Mouse (Mus musculus) cerebellum, adult 8-10 months (tissue): ENCODE measurements around the gene Lmtk3.

Experiments used
- DNase-seq: peaks from one replicate; pipeline ENCODE4 v3.0.0; 2022

Gene Lmtk3

DNA sequence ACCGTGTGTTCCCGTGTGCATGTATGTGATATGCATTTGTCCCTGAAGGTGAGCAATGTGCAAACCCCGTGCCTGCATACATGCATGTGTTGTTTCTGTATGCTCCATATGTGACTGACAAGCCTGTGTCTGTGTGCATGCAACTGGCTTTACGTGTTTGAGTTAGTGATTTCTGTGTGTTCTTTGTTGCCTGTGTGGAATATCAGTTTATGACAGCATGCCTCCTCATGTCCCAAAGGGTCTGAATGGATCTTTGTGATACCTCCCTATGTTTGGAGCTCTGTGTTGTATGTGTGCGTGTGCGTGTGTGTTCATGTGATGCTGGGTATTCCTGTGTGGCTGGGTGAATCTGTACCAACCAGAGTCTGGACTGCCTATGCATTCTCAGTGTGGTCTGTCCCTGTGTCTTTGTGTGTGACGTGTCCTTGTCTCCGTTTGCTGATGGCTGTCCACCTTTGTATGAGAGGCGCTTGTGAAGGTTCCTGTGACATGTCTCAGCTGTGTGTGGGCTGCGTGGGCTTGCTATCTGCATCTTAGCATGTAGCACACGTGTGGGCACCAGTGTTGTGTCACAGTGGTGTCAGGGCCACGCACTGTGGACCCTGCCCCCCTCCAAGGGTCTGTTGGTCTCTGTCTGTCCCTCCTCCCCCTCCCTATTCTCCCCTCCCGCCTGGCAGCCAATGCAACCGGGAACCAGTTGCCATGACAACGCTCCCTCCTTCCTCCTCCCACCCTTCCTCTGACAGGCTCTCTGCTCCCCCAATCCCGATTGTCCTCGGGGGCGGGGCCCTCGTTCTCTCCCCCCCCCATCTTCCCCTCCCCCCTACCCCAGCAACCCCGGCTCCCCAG, 1.2 kb downstream of the Lmtk3 start, which contains the start of gene Sult2b1:
Gene Sult2b1, minus strand, starts transcription at position 146 of the 849 bp plus-strand sequence.
- DNase-seq: peak; percentile 88

GRCm38 (mm10) chr7:45785388-45786135, 2.0 kb downstream of the Lmtk3 start:
- DNase-seq: peak; percentile 72

- peak; percentile 69 for DNase-seq
Measured at GRCm38 (mm10) chr7:45786136-45786578, 2.6 kb downstream of the Lmtk3 start.

DNA sequence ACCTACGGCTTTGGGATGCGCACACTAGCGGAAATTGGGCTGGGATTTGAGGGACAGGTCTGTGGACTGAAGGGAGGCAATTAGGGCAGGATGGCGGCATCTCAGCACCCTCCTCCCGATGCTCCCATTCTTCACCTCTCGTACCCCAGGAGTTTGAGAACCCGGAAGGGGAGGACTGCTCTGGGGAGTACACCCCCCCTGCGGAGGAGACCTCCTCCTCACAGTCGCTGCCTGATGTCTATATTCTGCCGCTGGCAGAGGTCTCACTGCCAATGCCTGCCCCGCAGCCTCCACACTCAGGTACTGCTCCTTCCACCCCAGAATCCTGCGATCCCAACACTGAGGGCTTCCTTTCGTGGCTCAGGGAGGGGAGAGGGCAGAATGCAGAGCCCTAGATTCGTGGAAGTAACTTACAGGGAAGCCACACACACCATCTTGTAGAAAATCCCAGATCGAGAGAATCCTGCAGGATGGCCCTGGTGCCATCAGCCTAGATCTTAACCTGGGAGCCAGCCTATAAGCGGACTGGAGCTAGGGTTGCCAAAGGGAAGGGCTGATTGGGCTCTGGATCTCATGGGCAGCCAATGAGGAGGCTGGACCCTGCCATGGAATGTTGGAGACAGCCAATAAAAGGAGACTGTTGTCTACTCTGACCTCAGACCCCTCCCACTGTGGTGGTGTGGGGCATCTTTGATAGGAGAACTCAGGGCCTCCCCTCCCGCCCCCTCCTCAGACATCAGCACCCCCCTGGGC, 3.3 kb downstream of the Lmtk3 start:
- DNase-seq: peak; percentile 66

- DNase-seq: peak; percentile 32
Measured at GRCm38 (mm10) chr7:45787642-45788041, 4.1 kb downstream of the Lmtk3 start.

DNA sequence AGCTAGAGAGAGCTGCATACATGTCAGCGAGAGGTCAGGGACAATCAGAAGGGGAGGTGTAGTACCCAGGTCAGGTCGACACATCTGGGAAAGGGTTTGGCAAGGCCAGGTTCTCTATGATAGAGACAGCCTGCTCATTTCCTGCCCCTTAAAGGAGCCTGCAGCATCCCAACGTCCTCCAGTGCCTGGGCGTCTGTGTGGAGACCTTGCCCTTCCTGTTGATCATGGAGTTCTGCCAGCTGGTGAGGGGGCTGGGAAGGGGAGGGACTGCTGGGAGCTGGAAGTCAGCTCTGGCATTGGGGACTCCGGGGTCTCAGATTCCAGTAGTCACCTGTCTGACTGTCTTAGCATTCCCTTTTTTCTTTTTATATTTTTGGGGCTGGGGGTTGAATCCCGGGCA, 7.2 kb downstream of the Lmtk3 start:
- DNase-seq: peak; percentile 21

DNA sequence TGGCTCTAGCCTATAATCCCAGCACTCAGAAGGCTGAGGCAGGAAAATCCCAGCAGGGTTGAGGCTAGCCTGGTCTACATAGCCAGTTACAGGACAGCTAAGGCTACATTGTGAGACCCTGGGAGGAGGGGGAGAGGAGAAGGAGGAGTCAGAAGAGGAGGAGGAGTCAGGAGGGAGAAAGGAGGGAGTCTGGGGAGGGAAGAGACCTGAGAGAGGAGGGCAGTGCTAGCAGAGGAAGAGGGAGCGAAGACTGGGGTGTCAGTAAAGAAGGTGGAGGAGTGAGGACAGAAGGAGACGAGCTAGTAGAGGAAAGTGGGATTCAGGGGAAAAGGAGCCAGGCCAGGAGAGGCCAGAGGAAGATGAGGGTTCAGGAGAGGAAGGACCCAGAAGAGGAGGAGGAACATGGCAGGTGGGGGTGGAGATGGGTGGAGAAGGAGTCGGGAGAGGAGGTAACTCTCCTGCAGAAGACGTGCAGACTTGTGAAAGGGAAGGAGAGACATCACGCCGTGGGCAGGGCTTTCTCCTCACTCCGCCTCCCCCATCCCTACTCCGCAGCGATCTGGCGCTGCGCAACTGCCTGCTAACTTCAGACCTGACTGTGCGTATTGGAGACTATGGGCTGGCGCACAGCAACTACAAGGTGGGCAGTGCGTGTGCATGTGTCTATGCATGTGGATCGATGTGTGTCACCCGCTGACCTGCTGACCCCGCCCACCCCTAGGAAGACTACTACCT, 8.4 kb downstream of the Lmtk3 start:
- DNase-seq: no peak

DNA sequence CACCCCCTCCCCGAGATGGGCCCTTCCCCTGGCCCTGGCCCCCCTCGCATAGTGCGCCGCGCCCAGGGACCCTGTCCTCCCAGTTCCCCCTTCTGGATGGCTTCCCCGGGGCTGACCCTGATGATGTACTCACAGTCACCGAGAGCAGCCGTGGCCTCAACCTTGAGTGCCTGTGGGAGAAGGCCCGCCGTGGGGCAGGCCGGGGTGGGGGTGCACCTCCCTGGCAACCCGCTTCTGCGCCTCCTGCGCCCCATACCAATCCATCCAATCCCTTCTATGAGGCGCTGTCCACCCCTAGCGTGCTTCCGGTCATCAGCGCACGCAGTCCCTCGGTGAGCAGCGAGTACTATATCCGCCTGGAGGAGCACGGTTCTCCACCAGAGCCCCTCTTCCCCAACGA, 9.7 kb downstream of the Lmtk3 start:
- no peak for DNase-seq

DNA sequence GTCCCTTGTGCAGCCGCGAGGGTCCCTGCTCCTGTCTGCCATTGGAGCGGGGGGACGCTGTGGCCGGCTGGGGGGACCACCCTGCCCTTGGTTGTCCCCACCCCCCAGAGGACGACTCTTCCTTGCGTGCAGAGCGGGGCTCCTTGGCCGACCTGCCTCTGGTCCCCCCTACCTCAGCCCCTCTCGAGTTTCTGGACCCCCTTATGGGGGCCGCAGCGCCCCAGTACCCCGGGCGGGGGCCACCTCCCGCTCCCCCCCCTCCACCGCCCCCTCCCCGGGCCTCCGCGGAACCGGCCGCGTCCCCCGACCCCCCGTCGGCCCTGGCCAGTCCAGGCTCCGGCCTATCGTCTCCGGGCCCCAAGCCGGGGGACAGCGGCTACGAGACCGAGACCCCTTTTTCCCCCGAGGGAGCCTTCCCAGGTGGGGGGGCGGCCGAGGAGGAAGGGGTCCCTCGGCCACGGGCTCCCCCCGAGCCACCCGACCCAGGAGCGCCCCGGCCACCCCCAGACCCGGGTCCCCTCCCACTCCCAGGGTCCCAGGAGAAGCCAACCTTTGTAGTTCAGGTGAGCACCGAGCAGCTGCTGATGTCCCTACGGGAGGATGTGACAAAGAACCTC, 10.5 kb downstream of the Lmtk3 start:
- no peak for DNase-seq

- DNase-seq: no peak
Measured at GRCm38 (mm10) chr7:45794971-45795370, 11.4 kb downstream of the Lmtk3 start.

DNA sequence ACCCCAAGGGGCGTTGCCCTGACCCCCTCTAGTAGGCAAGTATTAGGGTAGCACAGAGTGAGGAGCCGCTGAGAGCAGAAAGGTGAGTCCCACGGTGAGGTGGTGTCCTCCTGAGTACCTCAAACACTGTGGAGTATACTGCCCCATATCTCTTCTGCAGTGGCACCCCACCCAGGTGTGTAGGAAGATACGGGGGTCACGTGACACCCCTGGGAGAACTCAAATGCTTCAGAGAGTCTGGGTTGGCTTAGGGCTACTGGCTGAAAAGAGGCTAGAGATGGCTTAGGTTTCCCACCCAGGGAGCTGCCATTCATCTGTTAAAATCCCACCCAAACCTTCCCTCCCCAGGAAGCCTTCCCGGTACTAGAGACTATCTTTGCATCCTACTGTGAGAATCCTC, 13.4 kb downstream of the Lmtk3 start:
- no peak for DNase-seq

- peak; percentile 27 for DNase-seq
Measured at GRCm38 (mm10) chr7:45797661-45798510, 14.3 kb downstream of the Lmtk3 start.

- DNase-seq: no peak
Measured at GRCm38 (mm10) chr7:45798511-45798836, 14.9 kb downstream of the Lmtk3 start.

DNA sequence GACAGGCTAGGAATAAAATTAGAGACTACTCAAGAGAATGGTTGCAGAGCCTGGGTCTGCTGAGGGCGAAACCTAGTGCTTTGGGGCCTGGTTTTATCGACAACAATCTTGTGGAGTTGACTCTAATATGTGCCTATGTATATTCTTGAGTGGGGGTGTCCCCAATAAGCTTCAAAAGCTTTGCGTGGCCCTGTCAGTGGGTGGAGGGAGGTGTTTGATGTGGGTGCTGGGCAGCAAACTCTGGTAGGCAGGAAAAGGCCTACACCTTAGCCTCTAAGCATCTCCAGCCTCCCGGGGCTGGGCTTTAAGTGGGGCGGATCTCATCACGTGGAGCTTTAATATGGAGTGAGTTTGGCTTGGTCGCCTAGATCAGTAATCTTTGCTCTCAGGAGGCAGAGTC, 15.4 kb downstream of the Lmtk3 start:
- DNase-seq: no peak

DNA sequence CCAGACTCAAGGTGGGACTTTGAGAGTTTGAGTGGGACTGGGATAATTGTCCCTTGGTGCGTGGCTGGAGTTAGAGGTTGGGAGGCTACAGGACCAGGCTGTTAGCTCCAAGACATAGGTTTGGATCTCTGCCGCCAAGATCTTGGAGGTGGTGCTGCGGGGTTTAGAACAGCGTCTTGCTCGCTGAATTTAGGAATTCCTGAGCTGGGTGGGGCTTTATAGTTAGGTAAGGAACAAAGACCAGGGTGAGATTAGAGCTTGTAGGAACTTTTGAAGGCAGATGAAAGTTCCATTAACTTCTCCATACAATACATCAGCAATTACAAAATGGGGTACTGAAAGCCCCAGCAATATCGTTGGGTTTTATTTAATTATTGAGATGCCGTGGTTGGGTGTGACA, 16.5 kb downstream of the Lmtk3 start:
- no peak for DNase-seq

DNA sequence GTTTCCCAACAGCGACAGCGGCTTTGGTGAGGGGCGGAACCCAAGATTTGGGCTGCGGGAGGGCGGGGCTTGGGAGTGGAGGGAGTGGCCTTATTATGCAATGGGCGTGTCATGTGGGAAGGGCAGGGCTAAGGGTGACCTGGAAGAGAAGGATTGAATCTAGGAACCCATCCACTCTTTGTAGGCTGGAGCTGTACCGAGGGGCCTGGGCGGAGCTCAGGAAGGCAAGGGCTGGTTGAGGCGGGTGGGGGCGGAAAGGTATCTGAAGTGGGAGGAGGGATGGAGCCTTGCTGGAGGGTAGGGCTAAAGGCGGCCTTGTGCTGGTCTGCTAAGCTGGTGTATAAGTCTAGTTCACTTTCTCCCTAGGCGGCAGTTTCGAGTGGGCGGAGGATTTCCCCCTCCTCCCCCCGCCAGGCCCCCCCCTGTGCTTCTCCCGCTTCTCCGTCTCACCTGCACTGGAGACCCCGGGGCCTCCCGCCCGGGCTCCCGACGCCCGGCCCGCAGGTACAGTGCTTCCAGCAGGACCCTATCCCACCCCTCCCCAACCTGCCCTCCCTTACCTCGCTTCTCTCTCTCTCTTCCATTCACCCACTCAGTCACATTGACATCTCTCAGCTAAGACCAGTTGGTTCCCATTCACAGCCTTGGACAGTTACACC, 17.1 kb downstream of the Lmtk3 start:
- DNase-seq: no peak

GRCm38 (mm10) chr7:45801348-45801747, 17.8 kb downstream of the Lmtk3 start:
- peak; percentile 94 for DNase-seq

- no peak for DNase-seq
Measured at GRCm38 (mm10) chr7:45802551-45802950, 19.0 kb downstream of the Lmtk3 start.

DNA sequence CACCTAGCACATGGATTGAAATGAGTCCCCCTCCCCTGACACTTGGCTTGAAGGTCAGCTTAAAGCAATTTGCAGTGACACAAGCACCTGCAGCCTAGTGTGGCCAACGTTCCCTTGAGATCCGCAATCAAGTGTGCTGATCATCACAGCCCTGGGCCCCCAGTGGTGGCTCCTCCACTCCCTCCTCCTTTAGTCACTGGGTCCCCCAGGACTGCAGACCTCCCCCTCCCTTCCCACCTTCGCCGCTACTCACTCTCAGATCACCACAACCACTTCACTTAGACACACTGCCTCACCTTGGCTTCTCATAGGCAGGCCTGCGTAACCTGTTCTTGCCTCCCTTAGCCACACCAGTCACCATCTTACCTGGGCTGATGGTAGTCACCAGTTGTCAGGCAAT, 22.4 kb downstream of the Lmtk3 start:
- DNase-seq: no peak

- no peak for DNase-seq
Measured at GRCm38 (mm10) chr7:45808471-45808870, 24.9 kb downstream of the Lmtk3 start.
